Mouse (Mus musculus) gastrocnemius, adult 2 months (tissue): ENCODE measurements around the gene Rab1b. TPM values are rescaled to one million over a fixed set of nuclear protein-coding genes. Genes with fewer than 3 reads are reported as not detected.
"Not testable (repeated sequence)": the region's sequence is repeated elsewhere in the genome, so short reads cannot be mapped to it uniquely, and the experiment has no call there.

Experiments used
- DNase-seq: peaks from one replicate; pipeline ENCODE4 v3.0.0; 2022
- H3K27ac ChIP-seq: fragments of 200-600 bp; 2 replicates; pipeline ENCODE4 v1.8.1; 2022; ENCODE audit warnings: mild to moderate bottlenecking
- H3K4me3 ChIP-seq: fragments of 200-600 bp; 2 replicates; pipeline ENCODE4 v1.8.1; 2022; ENCODE audit warnings: mild to moderate bottlenecking, moderate library complexity
- CTCF ChIP-seq: fragments of 200-600 bp; IDR thresholded peaks from 2 replicates; pipeline ENCODE4 v1.8.1; 2022; ENCODE audit warnings: antibody characterized with exemption, mild to moderate bottlenecking, moderate library complexity
- intact Hi-C: fragments of 180-260 bp; cut with DNase I; formaldehyde crosslinking; loops from one replicate; pipeline ENCODE4 v1.15.1; 2025
- total RNA-seq, 2 experiments: library from RNA; stranded (reverse); gene quantifications; 2 replicates each; pipeline ENCODE4 v1.2.3; 2021

The Rab1b gene
- total RNA-seq, 2 experiments from 2014 or later, result 112 to 128 TPM

DNA sequence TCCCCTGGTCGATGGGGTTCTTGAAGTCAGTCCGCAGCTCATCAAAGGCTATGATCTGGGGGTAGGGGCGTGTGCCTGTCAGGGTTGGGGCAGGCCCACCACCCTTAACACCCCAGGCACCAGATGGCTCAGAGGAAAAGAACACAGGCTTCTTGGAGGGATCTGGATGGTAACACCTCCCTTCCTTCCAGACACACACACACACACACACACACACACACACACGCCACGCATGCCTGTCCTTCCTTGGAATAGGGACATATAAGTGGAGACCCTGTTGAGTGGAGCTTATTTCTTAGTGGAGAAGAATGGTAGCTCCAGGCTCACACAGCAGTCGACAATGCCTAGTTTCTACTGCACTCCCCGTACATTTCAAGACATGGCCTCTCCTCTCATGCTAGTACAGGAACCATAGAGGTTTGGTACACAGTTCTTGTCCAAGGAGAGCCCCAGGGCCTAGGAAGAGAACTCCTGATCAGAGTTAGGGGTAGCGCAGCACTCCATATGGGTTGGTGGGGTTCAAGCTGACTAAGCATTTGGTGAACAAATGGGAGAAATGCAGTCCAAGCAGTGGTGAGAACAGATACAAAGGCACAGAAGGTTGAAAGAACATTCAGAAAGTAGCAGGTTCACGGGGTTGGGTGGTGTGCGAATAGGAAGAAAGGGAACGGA, 12.0 kb downstream of the Rab1b start:
- intact Hi-C loops, result loop anchor here (5.0 kb wide), 1 partner anchor 37 kb away; no protein-coding TSS in a partner anchor
- Histone ChIP-seq H3K27ac (no peak overlapping the region), H3K4me3 (no peak overlapping the region)
- TF ChIP-seq CTCF, result no peak
- no peak for DNase-seq

DNA sequence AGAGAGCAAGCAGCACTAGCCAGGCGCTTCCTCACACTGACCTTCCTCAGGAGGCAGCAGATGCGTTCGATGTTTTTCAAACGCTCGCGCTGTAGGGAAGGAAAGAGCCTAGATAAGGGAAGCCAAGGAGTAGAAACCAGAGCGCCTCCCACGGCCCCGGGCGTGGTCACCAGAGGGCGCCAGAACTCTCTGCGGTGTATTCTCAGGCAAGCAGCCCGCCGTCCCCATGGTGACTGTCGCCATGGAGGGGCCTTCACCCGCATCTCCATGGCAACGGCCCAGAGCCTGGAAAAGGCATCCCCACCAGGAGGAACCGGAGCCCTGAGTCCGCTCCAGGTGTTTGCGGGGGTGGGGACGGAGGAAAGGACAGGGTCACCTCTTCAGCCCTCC, 12.6 kb downstream of the Rab1b start:
- TF ChIP-seq CTCF, result peak; percentile 93
- peak; percentile 92 for DNase-seq
- intact Hi-C loops, result loop anchor here (5.0 kb wide), 1 partner anchor 38 kb away; no protein-coding TSS in a partner anchor
- H3K27ac ChIP-seq, result no peak overlapping the region
- no peak overlapping the region for H3K4me3 ChIP-seq

DNA sequence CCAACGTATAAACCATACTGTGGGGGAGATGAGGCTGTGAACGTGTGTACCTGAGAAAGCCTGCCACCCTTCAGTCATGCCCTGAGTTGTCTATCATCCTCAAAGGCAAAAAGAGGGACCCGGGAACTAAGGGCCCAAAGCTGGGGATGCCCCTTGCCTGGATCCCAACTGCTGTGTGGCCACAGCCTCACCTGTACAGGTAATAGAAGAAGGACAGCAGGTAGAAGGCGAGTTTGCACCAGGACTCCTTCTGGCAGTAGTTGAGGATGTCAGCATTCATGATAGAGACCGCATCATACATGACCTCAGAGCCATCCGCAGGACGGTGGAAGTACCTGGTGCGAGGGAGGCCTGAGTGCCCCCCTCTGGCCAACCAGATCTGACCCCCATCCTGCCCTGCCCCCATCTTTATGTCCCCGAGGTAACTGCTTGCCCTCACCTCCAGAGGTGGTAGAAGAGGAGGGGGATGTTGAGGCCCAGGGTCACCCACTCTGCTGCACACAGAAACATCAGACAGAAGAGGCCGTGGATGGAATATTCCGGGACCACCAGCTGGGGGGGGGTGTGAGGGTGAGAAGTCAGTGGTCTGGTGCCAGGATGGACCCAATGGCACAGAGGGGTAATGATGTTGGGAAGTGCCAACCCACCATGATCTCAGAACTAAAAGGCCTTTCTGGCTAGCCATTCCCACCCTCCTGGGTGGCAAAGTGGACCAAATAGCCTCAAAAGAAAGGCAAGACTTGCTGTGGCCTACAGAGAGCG, 13.2 kb downstream of the Rab1b start:
- no peak overlapping the region for H3K27ac ChIP-seq

DNA sequence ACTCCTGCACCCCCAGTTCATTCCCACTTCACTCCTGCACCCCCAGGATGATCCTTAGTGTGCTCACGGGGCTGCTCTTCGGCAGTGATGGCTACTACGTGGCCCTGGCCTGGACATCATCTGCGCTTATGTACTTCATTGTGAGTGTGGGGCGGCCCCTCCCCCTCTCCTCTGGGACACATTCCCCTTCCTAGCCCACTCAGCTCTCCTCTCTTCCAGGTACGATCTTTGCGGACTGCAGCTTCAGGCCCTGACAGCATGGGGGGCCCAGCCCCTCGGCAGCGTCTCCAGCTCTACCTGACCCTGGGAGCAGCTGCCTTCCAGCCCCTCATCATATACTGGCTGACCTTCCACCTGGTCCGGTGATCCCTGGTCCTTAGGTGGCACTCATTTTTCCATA, 14.8 kb downstream of the Rab1b start:
- Histone ChIP-seq H3K4me3 (no peak overlapping the region), H3K27ac (no peak overlapping the region)
- TF ChIP-seq CTCF, result no peak
- intact Hi-C loops, result loop anchor here (5.0 kb wide), 1 partner anchor 40 kb away; no protein-coding TSS in a partner anchor
- no peak for DNase-seq

More for the DNA sequence above, 13.2 kb downstream of the Rab1b start:
- intact Hi-C loops, result loop anchor here (5.0 kb wide), 1 partner anchor 39 kb away; no protein-coding TSS in a partner anchor
- H3K4me3 ChIP-seq, result no peak overlapping the region
- no peak for TF ChIP-seq CTCF
- DNase-seq, result no peak

DNA sequence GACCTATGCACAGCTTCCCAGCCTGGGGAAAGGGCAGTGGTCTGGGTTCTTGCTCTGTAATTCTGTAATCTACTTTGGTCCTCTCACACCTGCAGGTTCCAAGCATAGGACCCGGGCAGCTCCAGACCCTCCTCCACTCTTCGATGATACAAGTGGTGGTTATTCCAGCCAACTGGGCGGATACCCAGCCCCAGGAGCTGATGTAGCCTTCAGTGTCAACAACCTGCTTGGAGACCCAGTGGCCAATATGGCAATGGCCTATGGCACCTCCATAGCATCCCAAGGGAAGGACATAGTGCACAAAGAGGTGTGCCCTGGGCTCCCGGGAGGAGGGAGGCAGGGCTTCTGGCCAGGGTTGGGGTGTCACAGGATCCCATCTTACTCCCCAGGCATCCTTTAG, 17.5 kb downstream of the Rab1b start:
- intact Hi-C loops, result loop anchor here (5.0 kb wide), 1 partner anchor 47 kb away; the partner anchor contains the start of gene Brms1
- TF ChIP-seq CTCF, result no peak
- DNase-seq, result no peak

DNA sequence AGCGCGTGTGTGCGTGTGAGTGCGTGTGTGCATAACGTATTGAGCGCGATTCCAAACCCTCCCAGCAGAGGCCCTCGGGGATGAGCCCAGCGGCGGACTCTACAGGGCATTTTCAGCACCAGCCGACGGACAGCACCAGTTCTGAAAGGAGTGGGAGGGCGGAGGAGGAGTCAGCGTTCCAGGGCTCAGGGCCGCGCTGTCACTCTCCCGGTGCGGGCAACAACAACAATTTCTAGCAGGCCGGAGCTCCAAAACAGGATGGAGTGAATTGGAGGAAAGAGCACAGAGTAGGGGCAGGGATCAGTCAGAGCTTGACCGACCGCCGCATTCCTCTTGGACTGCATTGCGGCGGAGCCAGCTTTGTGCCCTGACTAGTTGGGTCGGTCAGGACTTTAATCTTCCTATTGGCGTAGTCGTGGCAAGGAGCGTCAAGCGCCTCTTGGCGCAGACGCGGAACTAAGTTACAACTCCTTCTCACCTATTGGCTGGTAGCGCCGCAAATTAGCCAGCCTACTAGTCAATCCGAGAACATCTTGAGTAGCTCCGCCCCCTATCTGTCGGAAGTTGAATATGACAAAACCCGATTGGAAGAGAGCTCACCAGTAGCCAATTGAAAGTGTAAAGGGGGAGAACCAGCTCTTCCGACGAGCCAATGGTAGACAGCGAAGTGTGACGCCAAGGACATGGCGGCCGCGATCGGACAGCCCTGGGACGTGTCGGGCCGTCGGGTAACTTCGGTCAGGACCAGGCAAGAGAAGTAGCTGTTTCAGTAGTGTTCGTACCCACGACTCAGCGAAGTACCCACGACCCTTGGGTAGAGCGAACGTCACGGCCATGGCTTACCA, 18.8 kb downstream of the Rab1b start, which contains the start of gene Yif1a:
Yif1a (plus strand) TSS at position 655 of the 845 bp plus-strand sequence.
- TF ChIP-seq CTCF, result peak; percentile 60
- Histone ChIP-seq H3K27ac (peak within 1 kb of the TSS; percentile 95), H3K4me3 (peak within 1 kb of the TSS; percentile 86)
- DNase-seq, result peak; percentile 93
- intact Hi-C loops, result loop anchor here (5.0 kb wide), 1 partner anchor 46 kb away; the partner anchor contains the start of gene Brms1

More for the DNA sequence above, 17.5 kb downstream of the Rab1b start:
- peak overlapping the region; percentile 86 for H3K4me3 ChIP-seq
- H3K27ac ChIP-seq, result no peak overlapping the region

DNA sequence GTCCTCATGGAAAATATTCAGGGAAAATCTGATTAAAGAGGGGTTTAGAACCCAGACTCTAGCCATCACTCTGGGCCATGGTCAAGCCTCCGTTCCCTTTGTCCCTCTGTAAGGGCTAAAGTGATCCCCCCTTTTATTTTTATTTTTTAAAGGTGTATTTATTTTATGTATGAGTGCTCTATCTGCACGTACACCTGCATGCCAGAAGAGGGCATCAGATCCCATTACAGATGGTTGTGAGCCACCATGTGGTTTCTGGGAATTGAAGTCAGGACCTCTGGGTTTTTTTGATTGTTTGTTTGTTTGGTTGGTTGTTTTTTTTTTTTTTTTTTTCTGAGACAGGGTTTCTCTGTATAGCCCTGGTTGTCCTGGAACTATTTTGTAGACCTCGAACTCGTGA, 20.3 kb downstream of the Rab1b start:
- H3K4me3 ChIP-seq, DNase-seq, H3K27ac ChIP-seq: not testable (repeated sequence)
- intact Hi-C loops, result loop anchor here (5.0 kb wide), 1 partner anchor 44 kb away; the partner anchor contains the start of gene Brms1

DNA sequence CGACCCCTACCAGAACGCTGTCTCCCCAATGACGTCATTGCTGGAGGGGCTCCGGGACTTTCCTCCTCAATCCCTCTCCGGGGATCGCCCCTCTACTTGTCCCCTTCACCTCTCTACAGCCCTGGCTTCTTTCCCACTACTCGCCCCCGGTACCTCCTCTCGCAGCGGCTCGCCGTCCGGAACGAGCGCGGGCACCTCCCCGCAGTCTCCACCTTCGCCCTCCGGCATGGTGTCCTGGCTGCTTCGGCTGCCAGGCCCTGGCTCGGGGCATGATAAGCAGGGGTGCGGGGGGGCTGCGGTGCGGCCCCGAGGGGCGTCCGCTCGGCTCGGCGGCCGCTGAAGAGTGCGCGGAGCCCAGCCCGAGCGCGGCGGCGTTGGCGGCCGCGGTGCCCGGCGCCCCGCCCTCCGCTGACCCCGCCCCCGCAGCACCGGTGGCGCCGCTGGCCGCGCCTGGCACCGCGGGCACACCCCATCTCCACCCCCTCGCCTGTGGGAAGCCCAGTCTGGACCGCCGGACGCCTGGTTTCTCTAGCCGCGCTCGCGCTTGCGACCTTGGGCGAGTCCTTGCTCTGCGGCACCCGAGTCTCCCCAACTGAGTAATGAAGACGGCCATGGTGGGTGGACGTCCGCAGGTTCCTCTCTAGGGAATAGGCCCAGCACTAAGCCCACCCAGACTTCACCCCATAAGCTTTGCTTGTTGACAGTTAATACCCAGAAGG, 21.6 kb downstream of the Rab1b start, which contains the start of gene Tmem151a:
Tmem151a (minus strand) TSS at position 387 of the 719 bp plus-strand sequence.
- intact Hi-C loops, result loop anchor here (5.0 kb wide), 1 partner anchor 43 kb away; the partner anchor contains the start of gene Brms1
- TF ChIP-seq CTCF, result no peak
- H3K4me3 ChIP-seq, result peak within 1 kb of the TSS; percentile 72
- peak; percentile 66 for DNase-seq
- no peak within 1 kb of the TSS for H3K27ac ChIP-seq

DNA sequence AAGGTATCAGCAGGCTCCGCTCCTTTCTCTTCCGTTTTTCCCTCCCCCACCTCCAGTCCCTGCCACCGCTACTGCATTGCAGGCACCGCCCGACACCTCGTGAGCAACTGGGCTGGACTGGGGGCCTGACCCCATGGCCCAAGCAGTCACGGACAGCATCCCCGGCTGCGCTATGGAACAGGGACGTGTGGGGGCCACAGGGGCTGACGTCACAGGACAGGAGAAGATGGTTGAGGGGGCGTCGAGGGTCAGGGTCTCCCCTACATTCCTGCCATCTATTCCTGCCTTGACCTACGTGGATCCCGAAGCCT, 22.1 kb downstream of the Rab1b start:
- no peak for TF ChIP-seq CTCF
- Histone ChIP-seq H3K27ac (no peak overlapping the region), H3K4me3 (peak overlapping the region; percentile 72)
- no peak for DNase-seq
- intact Hi-C loops, result loop anchor here (5.0 kb wide), 1 partner anchor 42 kb away; the partner anchor contains the start of gene Brms1

DNA sequence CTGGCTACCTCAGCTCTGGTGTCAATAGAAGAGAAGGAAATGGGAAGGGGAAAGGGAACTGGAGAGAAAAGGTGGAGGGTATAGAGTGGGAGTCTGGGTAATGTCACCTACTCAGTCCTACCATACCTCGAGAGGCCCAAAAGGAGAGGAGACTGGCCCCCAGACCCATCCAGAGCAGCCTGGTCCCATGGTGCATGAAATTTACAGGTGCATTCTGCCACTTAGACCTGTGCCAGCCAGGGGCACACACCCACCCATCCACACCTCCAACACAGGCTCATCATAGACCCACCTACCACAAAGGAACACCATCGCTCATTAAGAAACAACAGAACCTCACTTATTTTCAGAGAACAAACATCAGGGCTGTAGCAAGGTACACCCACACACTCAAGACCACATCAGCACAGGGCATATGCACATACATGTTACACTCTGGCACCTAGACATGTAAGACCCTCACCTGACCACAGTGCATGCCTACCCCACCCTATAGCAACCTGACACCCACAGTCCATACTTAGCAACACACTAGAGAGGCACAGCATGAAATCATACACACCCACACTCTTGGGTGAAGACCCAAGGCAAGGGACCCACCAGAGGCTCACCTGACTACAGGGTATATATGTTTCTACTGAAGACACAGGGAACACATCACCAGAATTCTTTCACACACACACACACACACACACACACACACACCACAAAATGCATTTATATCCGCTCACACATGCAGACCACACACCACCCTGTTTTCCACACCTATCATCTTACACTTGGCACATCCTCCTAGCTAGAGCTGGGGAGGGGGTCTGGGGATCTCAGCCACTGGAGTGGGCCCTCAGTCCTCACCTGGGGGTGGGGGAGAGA, 22.7 kb downstream of the Rab1b start:
- intact Hi-C loops, result no loop called here
- DNase-seq, result no peak
- TF ChIP-seq CTCF, result no peak
- Histone ChIP-seq H3K27ac (no peak overlapping the region), H3K4me3 (no peak overlapping the region)

DNA sequence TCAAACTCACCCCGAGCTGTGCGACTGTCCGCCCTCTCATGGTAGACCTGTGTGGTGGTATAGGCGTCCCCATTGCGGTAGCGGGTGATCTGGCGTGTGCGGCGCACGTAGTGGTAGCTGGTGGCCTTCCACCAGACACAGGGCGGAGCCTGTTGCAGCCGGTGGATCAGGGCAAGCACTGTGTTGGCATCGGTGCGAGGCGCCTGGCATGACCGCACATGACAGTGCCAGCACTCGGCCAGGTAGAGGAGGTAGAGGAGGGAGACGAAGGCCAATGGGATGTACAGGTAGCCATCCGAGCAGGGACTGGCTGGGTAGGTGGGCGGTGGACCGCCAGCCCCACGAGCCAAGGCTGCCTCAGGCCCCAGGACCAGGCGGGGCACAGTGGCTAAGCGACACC, 24.3 kb downstream of the Rab1b start:
- intact Hi-C loops, result no loop called here
- no peak overlapping the region for H3K4me3 ChIP-seq
- DNase-seq, result no peak
- no peak for TF ChIP-seq CTCF
- no peak overlapping the region for H3K27ac ChIP-seq
